Mouse (Mus musculus): Measurements from ENCODE around the gene 6030458C11Rik. TPM values are rescaled to one million over a fixed set of nuclear protein-coding genes. Genes with fewer than 3 reads are reported as not detected.
A peak's percentile ranks its signal among the peaks of the same experiment; 100 is the strongest.

The 6030458C11Rik gene
- 39.8 and 42.3 TPM in 2 replicates for polyA plus RNA-seq (2016; fragmentation: Nextera tagmentation; extraction: Ambion mirVana)

DNA sequence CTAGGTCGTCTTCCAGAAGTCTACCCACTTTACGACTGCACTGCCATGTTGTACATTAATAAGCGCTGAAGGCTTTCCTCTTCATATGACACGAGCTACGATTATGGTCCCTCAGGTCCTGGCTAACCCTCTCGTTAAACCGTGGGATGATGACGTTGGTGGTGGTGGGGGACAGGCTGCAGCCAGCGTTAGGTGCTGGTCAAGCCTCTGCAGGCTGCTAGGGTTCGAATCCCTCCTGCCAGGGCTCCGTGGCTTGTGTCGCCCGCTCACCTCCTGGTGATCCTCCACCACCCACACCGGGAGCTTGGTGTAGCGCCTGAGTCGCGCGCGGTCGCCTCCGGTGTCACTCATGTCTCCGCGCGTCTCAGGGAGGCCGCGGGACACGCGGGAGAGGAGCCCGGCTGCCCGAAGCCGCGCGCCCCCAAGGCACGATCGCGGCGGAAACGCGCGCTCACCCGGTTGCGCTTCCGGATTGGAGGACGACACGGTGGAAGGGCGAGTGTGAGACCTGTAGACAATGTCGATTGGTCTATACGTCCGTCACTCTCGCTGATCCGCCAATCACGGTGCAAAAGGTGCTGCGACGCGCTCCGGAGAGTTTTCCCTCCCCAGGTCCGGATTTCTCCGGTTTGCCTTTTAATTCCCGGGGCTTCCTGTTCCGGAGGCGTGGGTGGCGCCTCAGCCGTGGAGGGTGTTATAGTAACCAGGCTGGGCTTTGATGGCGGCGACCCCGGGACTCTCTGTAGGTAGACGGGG lies at the start of gene 6030458C11Rik, which contains the start of gene Drosha:
Gene 6030458C11Rik (minus strand): TSS at position 453 of the 756 bp plus-strand sequence.
Gene Drosha (plus strand): TSS at position 619 of the 756 bp plus-strand sequence.
- Histone ChIP-seq H3K4me1 (peaks cover 15% of the 10 kb centered on the region), H3K27ac (peak within 1 kb of the TSS; percentile 99), H3K4me3 (peak within 1 kb of the TSS; percentile 94), H3K36me3 (peaks cover 60% of the 10 kb centered on the region), H3K27me3 (ENCODE audit: insufficient read depth, poor library complexity, severe bottlenecking) (no peaks in the 10 kb centered on the region), H3K9me3 (no peaks in the 10 kb centered on the region)
- under 1% methylated on average over 67 of the region's 67 CpGs for WGBS
- peak; percentile 98 for DNase-seq (ENCODE audit: low spot score)

GRCm38 (mm10) chr15:12867269-12867668 lies 42.8 kb upstream of the 6030458C11Rik start:
- WGBS = 86% methylated on average over 8 of the region's 8 CpGs
- Histone ChIP-seq H3K27me3 (ENCODE audit: insufficient read depth, poor library complexity, severe bottlenecking) (no peaks in the 10 kb centered on the region), H3K27ac (no peak overlapping the region), H3K4me3 (no peak overlapping the region), H3K9me3 (no peaks in the 10 kb centered on the region), H3K36me3 (peaks cover 73% of the 10 kb centered on the region), H3K4me1 (0 out of 2 replicates have a peak, but pooled peaks cover 3% of the 10 kb centered on the region)
- DNase-seq (ENCODE audit: low spot score) = no peak

- Histone ChIP-seq H3K9me3 (no peaks in the 10 kb centered on the region), H3K27ac (no peak overlapping the region), H3K4me1 (0 out of 2 replicates have a peak, but pooled peaks cover 3% of the 10 kb centered on the region), H3K4me3 (no peak overlapping the region), H3K36me3 (peaks cover 77% of the 10 kb centered on the region), H3K27me3 (ENCODE audit: insufficient read depth, poor library complexity, severe bottlenecking) (no peaks in the 10 kb centered on the region)
- DNase-seq (ENCODE audit: low spot score) = no peak
- 77% methylated on average over 7 of the region's 7 CpGs for WGBS
These were observed 41.3 kb upstream of the 6030458C11Rik start for GRCm38 (mm10) chr15:12865595-12866314.

DNA sequence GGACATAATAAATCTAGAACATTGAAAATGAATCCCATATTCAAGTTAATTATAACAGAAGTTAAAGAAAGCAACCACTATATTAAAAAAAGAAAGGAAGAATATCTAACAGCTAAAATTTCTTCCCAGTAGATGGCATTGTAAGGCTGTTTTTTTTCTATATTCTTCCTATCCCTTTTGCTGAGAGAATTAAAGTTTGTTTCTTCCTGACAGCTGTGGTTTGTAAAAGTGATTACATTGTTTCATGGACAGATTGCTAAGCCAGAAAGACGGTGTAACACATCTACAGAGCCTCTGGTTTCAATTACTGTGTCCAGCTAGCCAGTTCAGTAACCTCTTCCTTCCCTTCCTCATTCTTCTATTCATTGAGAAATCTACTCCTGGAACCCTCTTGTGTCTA lies 39.2 kb upstream of the 6030458C11Rik start:
- DNase-seq (ENCODE audit: low spot score) = no peak
- WGBS = 64% methylated on average over 1 of the region's 1 CpGs
- Histone ChIP-seq H3K4me3 (no peak overlapping the region), H3K4me1 (0 out of 2 replicates have a peak, but pooled peaks cover 4% of the 10 kb centered on the region), H3K36me3 (peaks cover 85% of the 10 kb centered on the region), H3K27ac (no peak overlapping the region), H3K27me3 (ENCODE audit: insufficient read depth, poor library complexity, severe bottlenecking) (no peaks in the 10 kb centered on the region), H3K9me3 (no peaks in the 10 kb centered on the region)

DNA sequence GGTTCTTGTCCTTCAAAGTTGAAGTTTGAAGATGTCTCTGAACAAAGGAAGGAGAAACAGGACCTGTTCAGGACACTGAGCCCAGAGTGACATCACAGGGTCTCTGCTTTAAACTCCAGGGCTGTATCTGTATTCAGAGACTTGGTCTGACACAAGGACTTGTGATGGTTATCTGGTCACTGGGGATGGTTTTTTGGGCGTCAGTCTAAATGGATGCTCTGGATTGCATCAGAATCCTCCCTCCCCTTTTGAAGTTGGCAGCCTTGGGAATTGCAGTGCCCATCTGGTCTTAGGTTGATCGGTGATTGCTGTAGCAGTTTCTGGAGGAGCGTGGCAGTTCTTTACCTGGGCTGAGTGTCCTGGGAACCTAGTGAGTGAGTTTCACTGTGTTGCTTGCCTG lies 37.6 kb upstream of the 6030458C11Rik start:
- 74% methylated on average over 3 of the region's 3 CpGs for WGBS
- DNase-seq (ENCODE audit: low spot score) = no peak
- H3K9me3 ChIP-seq = no peaks in the 10 kb centered on the region
- peaks cover 84% of the 10 kb centered on the region for H3K36me3 ChIP-seq
- peaks cover 16% of the 10 kb centered on the region; the same call in 1 of the 2 replicates for H3K4me1 ChIP-seq
- no peaks in the 10 kb centered on the region for H3K27me3 ChIP-seq (ENCODE audit: insufficient read depth, poor library complexity, severe bottlenecking)
- H3K4me3 ChIP-seq = no peak overlapping the region
- H3K27ac ChIP-seq = no peak overlapping the region

DNA sequence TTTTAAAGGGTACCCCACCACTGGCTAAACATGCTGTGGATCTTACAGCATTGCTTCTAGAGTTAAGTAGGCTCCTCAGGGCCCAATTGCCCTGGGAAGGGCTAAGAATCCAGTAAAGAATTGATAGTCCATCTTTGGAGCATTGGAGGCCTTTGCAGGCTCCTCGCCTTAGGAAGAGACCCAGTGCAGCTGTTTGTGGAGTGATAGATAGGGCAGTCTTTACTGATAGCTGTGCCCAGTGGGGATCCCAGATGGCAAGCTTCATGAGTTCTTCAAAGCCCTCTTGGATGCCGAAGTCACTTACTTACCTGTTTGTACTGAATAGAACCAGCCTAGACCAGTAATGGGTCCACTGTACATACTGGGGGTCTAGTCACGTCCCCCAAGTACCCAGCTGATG lies 34.2 kb upstream of the 6030458C11Rik start:
- Histone ChIP-seq H3K36me3 (peaks cover 91% of the 10 kb centered on the region), H3K4me1 (peaks cover 13% of the 10 kb centered on the region; the same call in 1 of the 2 replicates), H3K27ac (no peak overlapping the region), H3K9me3 (no peaks in the 10 kb centered on the region), H3K27me3 (ENCODE audit: insufficient read depth, poor library complexity, severe bottlenecking) (no peaks in the 10 kb centered on the region), H3K4me3 (no peak overlapping the region)
- no peak for DNase-seq (ENCODE audit: low spot score)
- WGBS = 86% methylated on average over 3 of the region's 3 CpGs

DNA sequence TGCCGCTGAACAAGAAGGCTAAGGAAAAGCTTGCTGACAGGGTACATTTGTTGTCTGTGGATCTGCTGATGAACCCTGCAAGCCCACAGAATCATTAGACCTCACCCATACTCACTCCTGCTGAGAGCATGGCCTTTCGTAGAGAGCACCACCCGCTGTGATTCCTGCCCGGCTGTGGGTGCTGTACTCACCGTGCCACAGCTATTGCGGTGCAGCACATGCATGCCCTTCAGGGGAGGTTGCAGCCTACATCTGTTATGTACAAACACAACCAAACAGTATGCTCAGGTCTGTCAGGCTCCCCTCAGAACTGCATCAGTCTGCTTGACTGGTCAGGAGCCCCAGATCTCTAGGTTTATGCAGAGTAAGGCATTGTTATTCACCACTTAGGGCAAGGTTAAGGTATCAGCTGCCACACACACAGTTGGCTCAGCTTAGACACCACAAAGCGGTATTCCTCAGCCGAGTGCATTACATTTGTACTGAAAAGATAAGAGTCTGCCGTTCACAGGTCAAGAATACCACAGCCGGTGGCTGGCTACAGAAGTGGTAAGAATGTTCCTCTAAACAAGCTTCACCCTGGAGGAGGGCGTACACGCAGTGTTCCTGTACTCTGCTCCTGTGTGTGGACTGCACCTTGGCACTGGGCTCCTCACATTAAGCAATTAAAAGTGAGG lies 33.5 kb upstream of the 6030458C11Rik start:
- Histone ChIP-seq H3K36me3 (peaks cover 95% of the 10 kb centered on the region), H3K4me1 (peaks cover 13% of the 10 kb centered on the region; the same call in 1 of the 2 replicates), H3K27me3 (ENCODE audit: insufficient read depth, poor library complexity, severe bottlenecking) (no peaks in the 10 kb centered on the region), H3K27ac (0 out of 2 replicates have a peak overlapping the region, but pooled peaks have one; percentile 19), H3K9me3 (no peaks in the 10 kb centered on the region), H3K4me3 (no peak overlapping the region)
- 66% methylated on average over 12 of the region's 12 CpGs for WGBS
- DNase-seq (ENCODE audit: low spot score) = no peak

DNA sequence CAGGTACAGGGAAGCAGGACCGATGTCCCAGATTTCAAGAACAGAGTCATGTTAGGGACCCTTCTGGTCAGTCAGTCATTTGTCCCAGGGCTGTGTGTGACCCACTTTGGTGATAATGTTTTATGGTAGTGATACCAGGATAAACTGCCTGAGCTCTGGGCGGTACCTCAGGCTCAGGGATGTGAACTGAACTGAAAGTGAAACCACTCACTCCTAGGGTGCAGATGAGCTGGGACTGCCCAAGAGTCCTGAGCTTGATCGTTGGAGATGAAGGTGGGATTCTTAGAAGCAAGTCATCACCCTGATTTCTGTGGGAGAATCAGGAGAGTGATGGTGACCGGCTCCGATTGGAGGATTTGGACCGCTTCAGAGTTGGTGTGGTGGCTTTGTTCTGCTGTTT lies 32.3 kb upstream of the 6030458C11Rik start:
- 97% methylated on average over 6 of the region's 6 CpGs for WGBS
- H3K4me1 ChIP-seq = peaks cover 13% of the 10 kb centered on the region; the same call in 1 of the 2 replicates
- no peak overlapping the region for H3K27ac ChIP-seq
- H3K4me3 ChIP-seq = no peak overlapping the region
- H3K36me3 ChIP-seq = peaks cover 95% of the 10 kb centered on the region
- DNase-seq (ENCODE audit: low spot score) = no peak
- H3K9me3 ChIP-seq = no peaks in the 10 kb centered on the region
- H3K27me3 ChIP-seq (ENCODE audit: insufficient read depth, poor library complexity, severe bottlenecking) = no peaks in the 10 kb centered on the region

GRCm38 (mm10) chr15:12853471-12853870 lies 29.0 kb upstream of the 6030458C11Rik start:
- Histone ChIP-seq H3K4me1 (peaks cover 10% of the 10 kb centered on the region; the same call in 1 of the 2 replicates), H3K9me3 (no peaks in the 10 kb centered on the region), H3K27ac (no peak overlapping the region), H3K27me3 (ENCODE audit: insufficient read depth, poor library complexity, severe bottlenecking) (no peaks in the 10 kb centered on the region), H3K4me3 (no peak overlapping the region), H3K36me3 (peaks cover 93% of the 10 kb centered on the region)
- no peak for DNase-seq (ENCODE audit: low spot score)
- 90% methylated on average over 8 of the region's 8 CpGs for WGBS

DNA sequence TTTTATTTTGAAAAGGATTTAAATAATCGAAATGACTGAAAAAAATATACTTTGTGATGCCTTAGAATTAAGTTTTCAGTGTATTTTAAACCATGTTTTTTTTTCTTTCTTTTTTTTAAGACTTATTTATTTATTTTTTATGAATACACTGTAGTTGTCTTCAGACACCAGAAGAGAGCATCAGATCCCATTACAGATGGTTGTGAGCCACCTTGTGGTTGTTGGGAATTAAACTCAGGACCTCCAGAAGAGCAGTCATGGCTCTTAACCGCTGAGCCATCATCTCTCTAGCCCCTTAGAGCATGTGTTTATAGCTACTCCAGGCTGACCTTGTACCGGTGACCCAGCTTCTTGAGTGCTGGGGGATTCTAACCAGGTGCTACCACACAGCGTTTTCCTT lies 24.9 kb upstream of the 6030458C11Rik start:
- Histone ChIP-seq H3K36me3 (peaks cover 94% of the 10 kb centered on the region), H3K27ac (no peak overlapping the region), H3K27me3 (ENCODE audit: insufficient read depth, poor library complexity, severe bottlenecking) (no peaks in the 10 kb centered on the region), H3K4me1 (no peaks in the 10 kb centered on the region), H3K9me3 (no peaks in the 10 kb centered on the region), H3K4me3 (no peak overlapping the region)
- WGBS = 78% methylated on average over 4 of the region's 4 CpGs
- DNase-seq (ENCODE audit: low spot score) = no peak

DNA sequence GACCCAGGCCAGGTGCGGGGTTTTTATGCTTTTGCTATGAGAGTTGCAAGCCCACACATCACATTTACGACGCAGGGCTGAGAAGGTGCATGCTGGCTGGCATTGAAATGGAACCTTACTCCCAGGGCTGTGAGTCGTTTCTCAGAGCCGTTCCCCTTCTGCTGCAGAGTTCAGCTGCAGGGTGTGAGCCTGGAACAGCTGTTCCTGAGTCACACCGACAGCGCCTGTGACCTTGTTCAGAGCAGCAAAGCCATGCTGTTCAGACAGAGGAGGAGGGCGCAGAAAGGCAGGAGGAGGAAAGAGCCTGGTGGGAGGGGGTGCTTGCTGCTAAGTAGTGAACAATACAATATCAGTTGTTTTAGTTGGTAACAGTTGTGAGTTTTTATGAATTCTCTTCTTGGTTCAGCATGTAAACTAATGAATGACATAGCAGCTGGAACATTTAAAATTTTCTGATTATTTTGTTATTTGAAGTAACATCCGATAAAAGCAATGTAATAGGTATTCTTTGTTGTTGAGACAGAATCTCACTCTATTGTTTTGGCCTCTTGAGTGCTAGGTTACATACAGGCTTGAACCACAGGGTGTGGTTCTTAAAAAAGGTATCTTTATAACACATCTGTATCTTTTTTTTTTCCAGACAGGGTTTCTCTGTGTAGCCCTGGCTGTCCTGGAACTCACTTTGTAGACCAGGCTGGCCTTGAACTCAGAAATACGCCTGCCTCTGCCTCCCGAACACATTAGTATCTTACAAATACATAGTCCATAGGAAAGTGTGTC lies 23.9 kb upstream of the 6030458C11Rik start:
- H3K36me3 ChIP-seq = peaks cover 94% of the 10 kb centered on the region
- no peaks in the 10 kb centered on the region for H3K4me1 ChIP-seq
- H3K4me3 ChIP-seq = no peak overlapping the region
- H3K27me3 ChIP-seq (ENCODE audit: insufficient read depth, poor library complexity, severe bottlenecking) = no peaks in the 10 kb centered on the region
- WGBS = 84% methylated on average over 11 of the region's 11 CpGs
- DNase-seq (ENCODE audit: low spot score) = no peak
- H3K9me3 ChIP-seq = no peaks in the 10 kb centered on the region
- no peak overlapping the region for H3K27ac ChIP-seq

DNA sequence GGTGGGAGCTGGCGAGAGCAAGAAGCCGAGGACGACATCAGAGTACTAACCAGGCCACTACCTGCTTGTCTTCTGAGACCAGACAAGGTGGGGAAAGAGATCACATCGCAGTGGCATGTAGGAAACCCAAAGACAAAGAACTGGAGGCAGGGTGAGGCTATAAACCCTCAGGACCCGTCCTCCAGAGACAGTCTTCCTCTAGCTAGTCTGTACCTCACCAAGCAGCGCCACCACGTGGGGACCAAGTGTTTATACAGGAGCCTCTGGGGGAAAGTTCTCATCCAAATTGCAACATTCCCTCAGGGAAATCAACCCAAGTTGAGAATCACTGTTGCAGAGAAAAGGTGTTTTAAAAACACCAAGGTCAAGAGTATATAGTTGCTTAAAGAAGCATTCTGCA lies 18.4 kb upstream of the 6030458C11Rik start:
- DNase-seq (ENCODE audit: low spot score) = no peak
- Histone ChIP-seq H3K4me1 (no peaks in the 10 kb centered on the region), H3K36me3 (peaks cover 89% of the 10 kb centered on the region), H3K4me3 (no peak overlapping the region), H3K27ac (no peak overlapping the region), H3K9me3 (no peaks in the 10 kb centered on the region), H3K27me3 (ENCODE audit: insufficient read depth, poor library complexity, severe bottlenecking) (no peaks in the 10 kb centered on the region)
- WGBS = 79% methylated on average over 7 of the region's 7 CpGs
